Mouse (Mus musculus) hindlimb bud, embryonic 11.5 days (tissue): ENCODE data around the gene Mrpl18.

Experiments
- DNase-seq: peaks from one replicate; pipeline ENCODE4 v3.0.0-alpha.2; 2012; ENCODE audit warnings: low read depth, low spot score; ENCODE audit errors: extremely low spot score

The Mrpl18 gene

GRCm38 (mm10) chr17:12865407-12865806 is 50.7 kb downstream of the Mrpl18 start:
- no peak for DNase-seq

- no peak for DNase-seq
Measured at GRCm38 (mm10) chr17:12864111-12864510, 52.0 kb downstream of the Mrpl18 start.
